Mouse (Mus musculus) liver, embryonic 16.5 days (tissue): ENCODE measurements around the gene Gsc2. TPM values are rescaled to one million over a fixed set of nuclear protein-coding genes. Genes with fewer than 3 reads are reported as not detected.
"Not testable (repeated sequence)": the region's sequence is repeated elsewhere in the genome, so short reads cannot be mapped to it uniquely, and the experiment has no call there.

Source experiments
- ATAC-seq: fragments of 200-750 bp; cut with Nextera tagmentation; 2 replicates; pipeline ENCODE4 v1.8.0; 2017; ENCODE audit warnings: low read depth, mild to moderate bottlenecking, moderate number of reproducible peaks, moderate library complexity
- H3K27ac ChIP-seq: fragments of 300-500 bp; sonication (generic); 2 replicates; pipeline ENCODE4 v1.5.1; 2014; ENCODE audit warnings: mild to moderate bottlenecking, low read length
- H3K27me3 ChIP-seq: fragments of 300-500 bp; sonication (generic); 2 replicates; pipeline ENCODE4 v1.6.1; 2014; ENCODE audit warnings: low read depth, low read length, mixed read lengths; ENCODE audit not compliant: control insufficient read depth, insufficient read depth
- H3K36me3 ChIP-seq: fragments of 300-500 bp; sonication (generic); 2 replicates; pipeline ENCODE4 v1.6.1; 2014; ENCODE audit warnings: mild to moderate bottlenecking; ENCODE audit not compliant: control insufficient read depth, insufficient read depth
- H3K4me1 ChIP-seq: fragments of 300-500 bp; sonication (generic); 2 replicates; pipeline ENCODE4 v1.6.1; 2014; ENCODE audit warnings: low read depth, low read length, mixed read lengths; ENCODE audit not compliant: control insufficient read depth
- H3K4me2 ChIP-seq: fragments of 300-500 bp; sonication (generic); 2 replicates; pipeline ENCODE4 v1.6.1; 2014; ENCODE audit warnings: low read depth, low read length, mixed read lengths
- H3K4me3 ChIP-seq: fragments of 300-500 bp; sonication (generic); 2 replicates; pipeline ENCODE4 v1.5.1; 2014; ENCODE audit warnings: low read depth, mild to moderate bottlenecking, low read length
- H3K9ac ChIP-seq: fragments of 300-500 bp; sonication (generic); 2 replicates; pipeline ENCODE4 v1.6.1; 2014; ENCODE audit warnings: low read depth, low read length
- H3K9me3 ChIP-seq: fragments of 300-500 bp; sonication (generic); replicated peaks from 2 replicates; pipeline ENCODE4 v1.6.1; 2016; ENCODE audit warnings: low read length; ENCODE audit not compliant: control insufficient read depth
- WGBS: fragments of 180-500 bp; shearing (Covaris S2); extraction: QIAGEN DNeasy Blood & Tissue Kit; methylation state at CpG from one replicate; pipeline ENCODE4 v1.1.7; 2014; ENCODE audit not compliant: insufficient replicate concordance; 5-methylcytosine and 5-hydroxymethylcytosine counted together
- polyA plus RNA-seq: library from polyadenylated mRNA; unstranded; fragments of >200 nt; fragmentation: Nextera tagmentation; extraction: Ambion mirVana; gene quantifications from 2 replicates; pipeline ENCODE4 v1.2.1, GENCODE M21; 2015

The Gsc2 gene
- polyA plus RNA-seq = not detected in 2 replicates

- under 1% methylated on average over 104 of the region's 106 CpGs for WGBS
- Histone ChIP-seq H3K4me2 (peak within 1 kb of the TSS; percentile 62), H3K9me3 (no peaks in the 10 kb centered on the region), H3K9ac (no peak within 1 kb of the TSS), H3K27ac (no peak within 1 kb of the TSS), H3K27me3 (peaks cover 61% of the 10 kb centered on the region), H3K36me3 (no peaks in the 10 kb centered on the region), H3K4me1 (peaks cover 16% of the 10 kb centered on the region), H3K4me3 (peak within 1 kb of the TSS; percentile 42)
- ATAC-seq = no peak
Observed at GRCm38 (mm10) chr16:17914307-17915249, at the start of gene Gsc2. Gene Gsc2 (minus strand): TSS chr16:17915059.

GRCm38 (mm10) chr16:17962091-17962490, 47.2 kb upstream of the Gsc2 start:
- Histone ChIP-seq H3K4me1 (no peaks in the 10 kb centered on the region), H3K4me3 (no peak overlapping the region), H3K4me2 (no peak overlapping the region), H3K9ac (no peak overlapping the region), H3K36me3 (no peaks in the 10 kb centered on the region), H3K27ac (no peak overlapping the region), H3K9me3 (no peaks in the 10 kb centered on the region), H3K27me3 (no peaks in the 10 kb centered on the region)
- WGBS = 66% methylated on average over 7 of the region's 7 CpGs
- ATAC-seq = no peak

GRCm38 (mm10) chr16:17956052-17956638, 41.3 kb upstream of the Gsc2 start:
- not testable (repeated sequence) for H3K27me3 ChIP-seq, H3K4me2 ChIP-seq, H3K27ac ChIP-seq, H3K36me3 ChIP-seq, H3K4me3 ChIP-seq, ATAC-seq, H3K9me3 ChIP-seq, H3K9ac ChIP-seq, H3K4me1 ChIP-seq
- 87% methylated on average over 15 of the region's 17 CpGs for WGBS

- 47% methylated on average over 3 of the region's 4 CpGs for WGBS
- no peak overlapping the region for H3K4me2 ChIP-seq
- H3K27me3 ChIP-seq = no peaks in the 10 kb centered on the region
- no peak overlapping the region for H3K4me3 ChIP-seq
- ATAC-seq = no peak
- H3K9ac ChIP-seq = no peak overlapping the region
- no peaks in the 10 kb centered on the region for H3K4me1 ChIP-seq
- H3K27ac ChIP-seq = no peak overlapping the region
- H3K9me3 ChIP-seq = no peaks in the 10 kb centered on the region
- H3K36me3 ChIP-seq = no peaks in the 10 kb centered on the region
Observed at GRCm38 (mm10) chr16:17951618-17952017, 36.8 kb upstream of the Gsc2 start.

GRCm38 (mm10) chr16:17950068-17950467, 35.2 kb upstream of the Gsc2 start:
- no peak overlapping the region for H3K27ac ChIP-seq
- H3K4me1 ChIP-seq = no peaks in the 10 kb centered on the region
- no peaks in the 10 kb centered on the region for H3K9me3 ChIP-seq
- no peaks in the 10 kb centered on the region for H3K27me3 ChIP-seq
- ATAC-seq = no peak
- H3K4me3 ChIP-seq = no peak overlapping the region
- WGBS = 65% methylated on average over 4 of the region's 4 CpGs
- H3K4me2 ChIP-seq = no peak overlapping the region
- H3K36me3 ChIP-seq = no peaks in the 10 kb centered on the region
- H3K9ac ChIP-seq = no peak overlapping the region

GRCm38 (mm10) chr16:17949421-17949877, 34.6 kb upstream of the Gsc2 start:
- H3K9me3 ChIP-seq = no peaks in the 10 kb centered on the region

GRCm38 (mm10) chr16:17945081-17945831, 30.4 kb upstream of the Gsc2 start:
- Histone ChIP-seq H3K9ac (no peak overlapping the region), H3K36me3 (no peaks in the 10 kb centered on the region), H3K4me2 (no peak overlapping the region), H3K27ac (no peak overlapping the region), H3K4me3 (no peak overlapping the region), H3K9me3 (no peaks in the 10 kb centered on the region), H3K27me3 (no peaks in the 10 kb centered on the region), H3K4me1 (no peaks in the 10 kb centered on the region)
- no peak for ATAC-seq
- WGBS = 44% methylated on average over 7 of the region's 7 CpGs

More at GRCm38 (mm10) chr16:17949421-17949877, 34.6 kb upstream of the Gsc2 start:
- H3K27ac ChIP-seq = no peak overlapping the region
- no peak overlapping the region for H3K4me2 ChIP-seq
- WGBS = 47% methylated on average over 2 of the region's 2 CpGs
- H3K27me3 ChIP-seq = no peaks in the 10 kb centered on the region
- no peaks in the 10 kb centered on the region for H3K4me1 ChIP-seq
- ATAC-seq = no peak
- H3K9ac ChIP-seq = no peak overlapping the region
- no peak overlapping the region for H3K4me3 ChIP-seq
- H3K36me3 ChIP-seq = no peaks in the 10 kb centered on the region

- H3K27me3 ChIP-seq = no peaks in the 10 kb centered on the region
- 65% methylated on average over 8 of the region's 8 CpGs for WGBS
- no peak overlapping the region for H3K4me2 ChIP-seq
- ATAC-seq = no peak
- H3K4me1 ChIP-seq = peaks cover 12% of the 10 kb centered on the region
- no peak overlapping the region for H3K27ac ChIP-seq
- H3K9me3 ChIP-seq = no peaks in the 10 kb centered on the region
- no peak overlapping the region for H3K9ac ChIP-seq
- H3K36me3 ChIP-seq = no peaks in the 10 kb centered on the region
- H3K4me3 ChIP-seq = no peak overlapping the region
Observed at GRCm38 (mm10) chr16:17943466-17943865, 28.6 kb upstream of the Gsc2 start.
